Mouse (Mus musculus): ENCODE measurements around the gene Sv2b.

DNA sequence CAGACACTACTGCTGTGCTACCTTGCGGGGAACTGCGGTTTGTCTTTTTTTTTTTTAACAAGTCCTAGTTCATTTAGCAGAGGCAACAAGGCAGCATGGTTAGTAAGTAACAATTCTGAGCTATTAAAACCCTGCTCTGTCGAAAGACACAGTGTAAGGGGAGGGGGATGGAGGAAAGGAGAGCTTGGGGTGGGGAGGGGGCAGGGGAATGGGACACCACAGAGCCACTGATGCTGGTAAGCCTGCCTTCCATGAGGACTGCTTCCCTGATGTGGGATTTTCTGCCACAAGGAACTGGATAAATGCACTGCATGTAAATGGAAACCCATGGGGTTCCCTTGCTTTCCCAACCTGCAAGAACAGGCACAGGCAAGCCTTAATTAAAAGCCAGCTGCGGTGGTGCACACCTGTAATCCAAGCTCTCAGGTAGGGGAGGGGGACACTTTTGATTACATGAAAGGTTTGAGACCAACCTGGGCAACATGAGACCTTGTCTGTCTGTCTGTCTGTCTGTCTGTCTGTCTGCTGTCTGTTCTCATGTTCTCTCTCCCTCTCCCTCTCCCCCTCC, 49.3 kb upstream of the Sv2b start:
- TF ChIP-seq CTCF (IDR thresholded peaks at IDR 0.05; ENCODE audit: extremely low read depth, insufficient read depth, insufficient read length, insufficient replicate concordance) (no peak), POLR2A (IDR thresholded peaks at IDR 0.05; ENCODE audit: low read depth, low read length) (no peak)

Data from spleen, adult 2 months (tissue).